Mouse (Mus musculus) CH12.LX (cell line): Measurements from ENCODE around the gene Nfe2l2.

Source experiments
- CTCF ChIP-seq, 2 experiments: IDR thresholded peaks in 1 of 2; conservative IDR thresholded peaks in 1 of 2; 2 replicates each; pipeline ENCODE4 v1.5.1; 2011 to 2012; ENCODE audit warnings: low read depth in 2 of 2, low read length in 2 of 2, improper control_type of control experiment in 1 of 2, inconsistent platforms in 1 of 2, mild to moderate bottlenecking in 1 of 2, moderate library complexity in 1 of 2
- POLR2AphosphoS2 ChIP-seq: IDR thresholded peaks from 2 replicates; pipeline ENCODE4 v1.6.1; 2011; ENCODE audit warnings: low read depth, low read length, improper control_type of control experiment
- TBP ChIP-seq: conservative IDR thresholded peaks from 2 replicates; pipeline ENCODE4 v1.6.1; 2011; ENCODE audit warnings: low read depth, low read length, improper control_type of control experiment
- ZC3H11A ChIP-seq: IDR thresholded peaks from 2 replicates; pipeline ENCODE4 v1.6.1; 2012; ENCODE audit warnings: low read depth, mild to moderate bottlenecking, inconsistent platforms, low read length, improper control_type of control experiment
- ZNF384 ChIP-seq: IDR thresholded peaks from 2 replicates; pipeline ENCODE4 v1.6.1; 2012; ENCODE audit warnings: low read depth, low read length, improper control_type of control experiment, inconsistent platforms

GRCm38 (mm10) chr2:75661106-75661505 lies 43.3 kb downstream of the Nfe2l2 start:
- no peak for TF ChIP-seq CTCF (conservative IDR thresholded peaks at IDR 0.05 in 1 of 2, IDR thresholded peaks at IDR 0.05 in 1 of 2; ENCODE audit: low read depth in 2 of 2, low read length in 2 of 2)
- no peak for TF ChIP-seq ZC3H11A
- TF ChIP-seq POLR2AphosphoS2: no peak
- no peak for TF ChIP-seq TBP
- no peak for TF ChIP-seq ZNF384
